Mouse (Mus musculus) neural tube, embryonic 15.5 days (tissue): ENCODE measurements at regions not wholly inside any gene's neighbourhood (a gene's known extent, or its start where the extent isn't known, plus 50 kb on each side); places are given as distances from the start of the nearest gene placed in this dataset.

ENCODE experiments used
- ATAC-seq: fragments of 200-750 bp; cut with Nextera tagmentation; 2 replicates; pipeline ENCODE4 v1.8.0; 2017; ENCODE audit warnings: mild to moderate bottlenecking, moderate TSS enrichment, moderate library complexity; ENCODE audit not compliant: low FRiP score
- H3K27ac ChIP-seq: fragments of 300-500 bp; sonication (generic); replicated peaks from 2 replicates; pipeline ENCODE4 v1.5.1; 2015; ENCODE audit warnings: mild to moderate bottlenecking, inconsistent platforms
- H3K27me3 ChIP-seq: fragments of 300-500 bp; sonication (generic); replicated peaks from 2 replicates; pipeline ENCODE4 v1.6.1; 2015; ENCODE audit warnings: inconsistent platforms
- H3K36me3 ChIP-seq: fragments of 300-500 bp; sonication (generic); 2 replicates; pipeline ENCODE4 v1.6.1; 2015; ENCODE audit warnings: inconsistent platforms
- H3K4me1 ChIP-seq: fragments of 300-500 bp; sonication (generic); 2 replicates; pipeline ENCODE4 v1.6.1; 2015; ENCODE audit warnings: inconsistent platforms
- H3K4me2 ChIP-seq: fragments of 300-500 bp; sonication (generic); 2 replicates; pipeline ENCODE4 v1.6.1; 2015; ENCODE audit warnings: inconsistent platforms, mild to moderate bottlenecking, moderate library complexity
- H3K4me3 ChIP-seq: fragments of 300-500 bp; sonication (generic); replicated peaks from 2 replicates; pipeline ENCODE4 v1.5.1; 2015; ENCODE audit warnings: mild to moderate bottlenecking, inconsistent platforms
- H3K9ac ChIP-seq: fragments of 300-500 bp; sonication (generic); replicated peaks from 2 replicates; pipeline ENCODE4 v1.6.1; 2015; ENCODE audit warnings: mild to moderate bottlenecking, inconsistent platforms
- H3K9me3 ChIP-seq: fragments of 300-500 bp; sonication (generic); replicated peaks from 2 replicates; pipeline ENCODE4 v1.6.1; 2016; ENCODE audit warnings: inconsistent platforms
- WGBS: fragments of 180-500 bp; shearing (Covaris S2); methylation state at CpG from one replicate; pipeline ENCODE4 v1.1.7; 2015; ENCODE audit warnings: mixed read lengths; 5-methylcytosine and 5-hydroxymethylcytosine counted together

- ATAC-seq, result no peak
- Histone ChIP-seq H3K4me2 (0 out of 2 replicates have a peak overlapping the region, but pooled peaks have one; percentile 5), H3K4me3 (no peak overlapping the region), H3K4me1 (no peaks in the 10 kb centered on the region), H3K36me3 (no peaks in the 10 kb centered on the region), H3K9ac (no peak overlapping the region), H3K27me3 (no peaks in the 10 kb centered on the region), H3K27ac (no peak overlapping the region), H3K9me3 (no peaks in the 10 kb centered on the region)
- 69% methylated on average over 4 of the region's 4 CpGs for WGBS
These were observed 1038.1 kb upstream of the Ndn start for GRCm38 (mm10) chr7:61308268-61308667.

GRCm38 (mm10) chr7:61311179-61311921, 1035.0 kb upstream of the Ndn start:
- H3K4me2 ChIP-seq, result no peak overlapping the region

More at GRCm38 (mm10) chr7:61311179-61311921, 1035.0 kb upstream of the Ndn start:
- Histone ChIP-seq H3K9me3 (no peaks in the 10 kb centered on the region), H3K4me3 (peak overlapping the region; percentile 22), H3K36me3 (no peaks in the 10 kb centered on the region), H3K27ac (no peak overlapping the region), H3K4me1 (no peaks in the 10 kb centered on the region), H3K9ac (no peak overlapping the region), H3K27me3 (no peaks in the 10 kb centered on the region)
- 72% methylated on average over 8 of the region's 8 CpGs for WGBS
- ATAC-seq, result no peak; the same call in 1 of the 2 replicates
